Mouse (Mus musculus): ENCODE data around the gene Xrcc5. TPM values are rescaled to one million over a fixed set of nuclear protein-coding genes. Genes with fewer than 3 reads are reported as not detected.

Xrcc5 gene
- 6.1 and 19.0 TPM in 2 replicates for polyA plus RNA-seq (2011; ENCODE audit: insufficient read depth, insufficient read length, low replicate concordance, missing spikeins)

DNA sequence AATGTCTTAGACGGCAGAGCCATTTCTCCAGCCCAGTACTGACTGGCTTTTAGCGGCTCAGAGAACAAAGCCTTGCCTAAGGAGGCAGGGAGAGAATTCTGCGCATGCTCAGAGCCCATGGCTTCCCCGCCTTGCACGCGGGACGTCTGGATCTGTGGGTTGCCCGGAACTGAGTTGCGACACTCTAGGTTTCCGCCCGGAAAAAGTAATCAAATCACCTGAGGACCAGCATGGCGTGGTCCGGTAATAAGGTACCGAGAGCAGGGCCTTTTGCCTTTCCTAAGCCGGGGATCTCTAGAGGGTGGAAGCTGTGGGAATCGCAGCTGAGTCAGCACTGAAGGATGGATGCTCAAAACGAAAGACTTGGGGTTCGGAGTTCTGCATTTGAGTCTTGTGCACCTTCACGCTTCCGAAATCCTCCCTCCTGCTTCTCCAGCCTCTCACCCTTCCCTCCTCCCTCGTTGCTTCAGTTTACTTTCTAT lies at the start of gene Xrcc5:
Gene Xrcc5, plus strand, starts transcription at position 105 of the 482 bp plus-strand sequence.
- TF ChIP-seq POLR2A (IDR thresholded peaks at IDR 0.05; ENCODE audit: borderline replicate concordance, control insufficient read depth, low read depth, low read length) (peak; percentile 24; the same call in 1 of the 2 replicates), CTCF (IDR thresholded peaks at IDR 0.05; ENCODE audit: control insufficient read depth, insufficient read depth, low read length) (no peak)

DNA sequence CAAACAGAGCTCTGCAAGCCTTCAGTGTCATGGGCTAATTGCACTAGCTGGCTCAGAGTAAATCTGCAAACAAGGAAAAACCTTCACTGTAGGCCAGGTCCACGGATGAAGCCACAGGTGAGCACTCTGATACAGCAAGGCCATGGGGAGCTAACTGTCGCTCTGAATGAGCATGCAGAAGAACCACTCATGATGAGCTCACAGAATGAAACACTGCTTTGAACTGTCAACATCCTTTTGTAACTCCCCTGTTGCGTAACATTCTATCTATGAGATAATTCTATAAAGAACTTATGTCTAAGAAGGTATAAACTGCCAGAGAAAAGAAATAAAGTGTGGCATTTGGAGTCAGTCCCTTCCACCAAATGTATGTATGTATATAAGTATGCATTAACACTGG lies 44.1 kb upstream of the Xrcc5 start:
- TF ChIP-seq POLR2A (IDR thresholded peaks at IDR 0.05; ENCODE audit: borderline replicate concordance, control insufficient read depth, low read depth, low read length) (no peak), CTCF (IDR thresholded peaks at IDR 0.05; ENCODE audit: control insufficient read depth, insufficient read depth, low read length) (no peak)
- H3K27ac ChIP-seq (ENCODE audit: control insufficient read depth, insufficient read depth, low read depth, low read length, poor library complexity): no peak overlapping the region

More for the DNA sequence above, at the start of gene Xrcc5:
- Histone ChIP-seq H3K4me3 (replicated peaks; ENCODE audit: control insufficient read depth, low read depth, low read length) (peak within 1 kb of the TSS; percentile 92), H3K27ac (ENCODE audit: control insufficient read depth, insufficient read depth, low read depth, low read length, poor library complexity) (no peak within 1 kb of the TSS), H3K4me1 (ENCODE audit: control insufficient read depth, insufficient read depth, low read length) (no peaks in the 10 kb centered on the region)
- 2% methylated on average over 21 of the region's 21 CpGs for WGBS

DNA sequence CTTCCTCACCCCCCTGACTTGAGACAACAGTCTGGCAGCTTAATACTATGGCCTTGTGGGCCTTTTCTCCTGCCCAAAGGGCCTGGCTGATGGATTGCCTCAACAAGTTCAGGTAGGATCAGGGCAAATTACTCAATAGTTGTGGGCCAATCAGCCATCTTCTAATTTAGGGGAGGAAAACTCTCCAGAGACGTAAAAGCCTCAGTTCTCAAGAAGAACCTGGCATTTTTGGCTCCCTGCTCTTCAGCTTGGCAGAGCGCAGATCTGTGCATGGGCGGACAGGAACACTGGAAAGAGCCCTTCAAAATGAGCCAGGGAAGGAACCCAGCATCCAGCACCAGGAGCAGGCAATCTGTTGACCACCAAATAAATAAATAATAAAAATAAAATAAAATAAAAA lies 29.1 kb upstream of the Xrcc5 start:
- no peaks in the 10 kb centered on the region for H3K4me1 ChIP-seq (ENCODE audit: control insufficient read depth, insufficient read depth, low read length)
- TF ChIP-seq CTCF (IDR thresholded peaks at IDR 0.05; ENCODE audit: control insufficient read depth, insufficient read depth, low read length): no peak
- no peak for TF ChIP-seq POLR2A (IDR thresholded peaks at IDR 0.05; ENCODE audit: borderline replicate concordance, control insufficient read depth, low read depth, low read length)
- 73% methylated on average over 3 of the region's 3 CpGs for WGBS
- H3K27ac ChIP-seq (ENCODE audit: control insufficient read depth, insufficient read depth, low read depth, low read length, poor library complexity): no peak overlapping the region
- H3K4me3 ChIP-seq (replicated peaks; ENCODE audit: control insufficient read depth, low read depth, low read length): no peak overlapping the region

More for the DNA sequence above, 44.1 kb upstream of the Xrcc5 start:
- Histone ChIP-seq H3K4me1 (ENCODE audit: control insufficient read depth, insufficient read depth, low read length) (no peaks in the 10 kb centered on the region; the same call in 1 of the 2 replicates), H3K4me3 (replicated peaks; ENCODE audit: control insufficient read depth, low read depth, low read length) (no peak overlapping the region)
- WGBS: 63% methylated on average over 3 of the region's 3 CpGs

- Histone ChIP-seq H3K27ac (ENCODE audit: control insufficient read depth, insufficient read depth, low read depth, low read length, poor library complexity) (no peak overlapping the region), H3K4me3 (replicated peaks; ENCODE audit: control insufficient read depth, low read depth, low read length) (no peak overlapping the region), H3K4me1 (ENCODE audit: control insufficient read depth, insufficient read depth, low read length) (no peaks in the 10 kb centered on the region)
- TF ChIP-seq POLR2A (IDR thresholded peaks at IDR 0.05; ENCODE audit: borderline replicate concordance, control insufficient read depth, low read depth, low read length) (no peak), CTCF (IDR thresholded peaks at IDR 0.05; ENCODE audit: control insufficient read depth, insufficient read depth, low read length) (no peak)
- 32% methylated on average over 1 of the region's 1 CpGs for WGBS
Observed at GRCm38 (mm10) chr1:72282604-72283003, 24.6 kb upstream of the Xrcc5 start.

DNA sequence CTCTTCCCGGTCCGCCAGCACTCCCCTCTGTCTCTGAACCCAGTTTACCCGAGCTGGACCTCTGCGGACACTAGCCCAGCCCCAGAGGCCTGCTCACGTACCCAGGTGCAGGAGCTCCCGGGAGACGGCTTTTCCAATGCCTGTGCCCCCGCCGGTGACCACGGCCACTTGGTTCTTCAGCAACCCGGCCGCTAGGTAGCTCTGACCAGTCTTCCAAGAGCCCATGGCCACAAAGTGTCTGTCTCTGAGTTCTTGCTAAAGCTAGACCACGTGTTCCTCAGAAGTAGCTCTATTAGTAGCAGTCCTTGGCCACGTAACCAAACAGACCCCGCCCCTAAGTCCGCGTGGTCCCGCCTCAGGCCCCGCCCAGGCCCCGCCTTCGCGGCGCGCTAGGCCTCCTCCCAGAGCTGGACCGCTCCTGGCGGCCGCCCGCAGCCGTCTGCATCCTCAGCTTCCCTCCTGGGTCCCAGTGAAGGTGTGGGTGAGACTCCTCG lies 23.2 kb upstream of the Xrcc5 start, which contains the start of the genes Pecr and Tmem169:
Gene Pecr, minus strand, starts transcription at position 323 of the 494 bp plus-strand sequence.
Gene Tmem169, plus strand, starts transcription at position 378 of the 494 bp plus-strand sequence.
- under 1% methylated on average over 30 of the region's 30 CpGs for WGBS
- Histone ChIP-seq H3K4me3 (replicated peaks; ENCODE audit: control insufficient read depth, low read depth, low read length) (peak within 1 kb of the TSS; percentile 67), H3K27ac (ENCODE audit: control insufficient read depth, insufficient read depth, low read depth, low read length, poor library complexity) (no peak within 1 kb of the TSS), H3K4me1 (ENCODE audit: control insufficient read depth, insufficient read depth, low read length) (no peaks in the 10 kb centered on the region; the same call in 1 of the 2 replicates)
- TF ChIP-seq CTCF (IDR thresholded peaks at IDR 0.05; ENCODE audit: control insufficient read depth, insufficient read depth, low read length) (no peak), POLR2A (IDR thresholded peaks at IDR 0.05; ENCODE audit: borderline replicate concordance, control insufficient read depth, low read depth, low read length) (peak; percentile 33; the same call in 1 of the 2 replicates)

- WGBS: 11% methylated on average over 5 of the region's 5 CpGs
- Histone ChIP-seq H3K4me3 (replicated peaks; ENCODE audit: control insufficient read depth, low read depth, low read length) (no peak overlapping the region), H3K27ac (ENCODE audit: control insufficient read depth, insufficient read depth, low read depth, low read length, poor library complexity) (no peak overlapping the region), H3K4me1 (ENCODE audit: control insufficient read depth, insufficient read depth, low read length) (no peaks in the 10 kb centered on the region; the same call in 1 of the 2 replicates)
- no peak for TF ChIP-seq POLR2A (IDR thresholded peaks at IDR 0.05; ENCODE audit: borderline replicate concordance, control insufficient read depth, low read depth, low read length)
Observed at GRCm38 (mm10) chr1:72284539-72284938, 22.7 kb upstream of the Xrcc5 start.

DNA sequence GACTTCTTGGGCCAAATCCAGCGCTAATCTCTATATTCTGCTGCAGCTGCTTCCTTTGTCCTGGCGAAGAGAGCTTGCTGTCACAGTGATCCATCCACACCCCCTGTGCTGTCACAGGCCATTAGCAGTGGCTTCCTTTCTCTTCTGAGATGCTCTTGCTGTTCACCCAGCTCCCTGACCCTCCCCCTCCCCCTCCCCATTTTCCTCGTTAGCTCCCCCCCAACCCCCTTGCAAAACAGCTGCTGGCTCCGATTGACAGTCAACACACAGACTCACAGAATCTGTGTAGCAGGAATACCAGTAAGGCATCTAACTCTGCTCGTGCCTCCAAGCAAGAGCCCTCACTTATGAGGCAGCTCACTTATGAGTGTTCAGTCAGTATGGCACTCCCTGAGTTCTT lies 20.3 kb upstream of the Xrcc5 start:
- WGBS: 64% methylated on average over 5 of the region's 5 CpGs
- H3K27ac ChIP-seq (ENCODE audit: control insufficient read depth, insufficient read depth, low read depth, low read length, poor library complexity): no peak overlapping the region
- H3K4me1 ChIP-seq (ENCODE audit: control insufficient read depth, insufficient read depth, low read length): no peaks in the 10 kb centered on the region; the same call in 1 of the 2 replicates
- H3K4me3 ChIP-seq (replicated peaks; ENCODE audit: control insufficient read depth, low read depth, low read length): no peak overlapping the region
- TF ChIP-seq CTCF (IDR thresholded peaks at IDR 0.05; ENCODE audit: control insufficient read depth, insufficient read depth, low read length) (no peak), POLR2A (IDR thresholded peaks at IDR 0.05; ENCODE audit: borderline replicate concordance, control insufficient read depth, low read depth, low read length) (no peak)

GRCm38 (mm10) chr1:72287893-72288292 lies 19.3 kb upstream of the Xrcc5 start:
- TF ChIP-seq CTCF (IDR thresholded peaks at IDR 0.05; ENCODE audit: control insufficient read depth, insufficient read depth, low read length): no peak
- 63% methylated on average over 4 of the region's 4 CpGs for WGBS
- H3K4me1 ChIP-seq (ENCODE audit: control insufficient read depth, insufficient read depth, low read length): no peaks in the 10 kb centered on the region; the same call in 1 of the 2 replicates
- H3K4me3 ChIP-seq (replicated peaks; ENCODE audit: control insufficient read depth, low read depth, low read length): no peak overlapping the region
- no peak overlapping the region for H3K27ac ChIP-seq (ENCODE audit: control insufficient read depth, insufficient read depth, low read depth, low read length, poor library complexity)

All from bone marrow, adult 2 months (tissue).